Mouse (Mus musculus) thymus, postnatal 10 days (tissue): Measurements from ENCODE around the gene Fut8.
"Not testable (repeated sequence)": the region's sequence is repeated elsewhere in the genome, so short reads cannot be mapped to it uniquely, and the experiment has no call there.

Experiments used
- DNase-seq, 2 experiments: peaks; one replicate each; pipeline ENCODE4 v3.0.0; 2021; ENCODE audit warnings: low spot score in 2 of 2

The Fut8 gene

GRCm38 (mm10) chr12:77222272-77222874 is 15.6 kb upstream of the Fut8 start:
- no peak for DNase-seq

DNA sequence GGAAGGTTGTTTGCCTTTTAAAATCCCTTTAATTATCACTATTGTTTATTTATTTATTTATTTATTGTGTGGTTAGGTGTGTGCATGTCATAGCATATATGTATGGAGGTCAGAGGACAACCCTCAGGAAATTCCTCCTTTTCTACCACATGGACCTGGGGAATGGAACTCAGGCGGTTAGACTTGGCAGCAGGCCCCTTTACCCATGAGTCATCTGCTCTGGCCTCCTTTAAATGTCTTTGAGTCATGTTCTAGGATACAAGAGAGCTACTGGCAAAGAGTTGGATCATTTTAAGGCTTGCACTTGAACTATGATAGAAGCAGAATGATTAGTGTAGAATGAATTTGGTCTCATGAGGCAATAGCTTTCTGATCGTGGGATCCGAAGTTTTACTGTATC is 14.3 kb upstream of the Fut8 start:
- DNase-seq: no peak

DNA sequence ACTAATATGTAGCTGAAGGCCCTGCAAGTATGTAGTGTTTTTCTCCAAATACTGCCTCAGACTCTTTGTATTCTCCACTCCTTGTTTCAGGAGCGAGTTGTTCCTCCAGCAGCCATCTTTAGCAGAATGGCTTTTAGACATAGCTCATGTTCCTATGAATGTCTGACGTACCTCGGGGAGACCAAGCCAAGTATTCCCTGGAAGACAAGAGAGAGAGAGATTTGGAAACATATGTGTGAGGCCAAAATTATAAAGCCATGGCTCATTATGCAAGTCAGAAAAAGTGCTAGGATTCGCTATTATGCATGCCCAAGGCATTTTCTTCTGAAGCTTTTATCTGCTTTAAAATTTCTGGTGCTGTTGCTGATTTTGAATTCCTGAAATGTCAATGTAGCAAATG is 13.8 kb upstream of the Fut8 start:
- no peak for DNase-seq

- DNase-seq: no peak
These were observed 13.0 kb upstream of the Fut8 start for GRCm38 (mm10) chr12:77224891-77225290.

- no peak for DNase-seq
These were observed 12.2 kb upstream of the Fut8 start for GRCm38 (mm10) chr12:77225727-77226126.

DNA sequence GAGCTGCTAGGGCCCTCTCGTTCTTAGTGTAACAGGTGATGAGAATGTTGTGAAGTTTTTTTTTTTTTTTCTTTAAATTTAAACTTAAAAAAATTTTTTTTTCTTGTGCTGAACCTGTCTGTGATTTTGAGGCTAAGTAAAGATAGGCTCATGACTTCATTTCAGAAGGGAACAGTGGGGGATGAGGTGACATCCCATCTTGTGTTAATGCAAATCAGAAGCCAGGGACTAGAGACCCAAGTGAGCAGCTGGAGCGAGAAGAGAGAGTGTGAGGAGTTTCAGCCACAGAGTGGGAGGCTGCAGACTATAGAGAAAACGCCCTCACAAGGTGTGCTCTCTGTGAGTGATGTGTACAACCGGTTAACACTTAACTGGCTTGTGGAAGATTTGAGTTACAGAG is 2.0 kb upstream of the Fut8 start:
- no peak for DNase-seq

DNA sequence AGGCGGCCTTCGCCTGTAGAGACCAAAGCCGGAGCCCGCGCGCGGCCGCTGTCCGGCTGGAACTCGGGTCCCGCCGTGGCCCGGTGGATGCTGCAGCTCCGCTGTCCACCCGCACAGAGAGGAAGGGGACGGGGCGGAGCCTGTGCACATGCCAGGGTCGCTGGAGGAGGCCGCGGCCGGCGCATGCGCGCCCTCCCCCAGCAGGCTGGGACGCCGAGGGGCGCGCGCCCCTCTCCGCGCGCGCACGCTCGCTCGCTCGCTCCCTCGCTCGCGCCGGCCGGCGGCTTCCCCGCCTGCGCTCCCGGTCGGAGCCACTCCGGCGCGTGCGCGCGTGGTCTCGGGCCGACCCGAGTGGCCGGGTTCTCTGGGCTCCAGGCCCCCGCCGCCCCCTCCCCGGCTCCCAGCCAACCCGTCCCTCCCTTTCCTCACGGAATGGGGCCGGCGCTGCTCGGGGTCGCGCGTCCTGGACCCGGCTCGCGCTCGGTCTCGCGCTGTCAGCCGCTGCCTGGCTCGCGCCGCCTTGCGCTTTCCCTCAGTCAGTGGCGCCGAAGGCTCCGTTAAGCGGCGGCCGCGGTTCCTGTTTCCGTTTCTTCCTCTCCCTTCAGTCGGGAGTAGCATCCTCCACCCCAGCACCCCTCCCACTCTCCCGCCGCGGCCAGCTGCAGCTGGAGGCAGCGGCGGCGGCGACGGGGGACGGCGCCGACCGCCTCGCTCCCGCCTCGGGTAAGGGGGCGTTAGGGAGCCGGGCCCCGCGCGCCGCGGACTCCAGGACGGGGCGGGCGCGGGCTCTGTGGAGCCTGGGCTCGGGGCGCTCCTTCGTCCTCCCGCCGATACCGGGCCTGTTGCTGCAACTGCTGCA is 835 bp downstream of the Fut8 start:
- DNase-seq: peak; percentile 89 to 93

DNA sequence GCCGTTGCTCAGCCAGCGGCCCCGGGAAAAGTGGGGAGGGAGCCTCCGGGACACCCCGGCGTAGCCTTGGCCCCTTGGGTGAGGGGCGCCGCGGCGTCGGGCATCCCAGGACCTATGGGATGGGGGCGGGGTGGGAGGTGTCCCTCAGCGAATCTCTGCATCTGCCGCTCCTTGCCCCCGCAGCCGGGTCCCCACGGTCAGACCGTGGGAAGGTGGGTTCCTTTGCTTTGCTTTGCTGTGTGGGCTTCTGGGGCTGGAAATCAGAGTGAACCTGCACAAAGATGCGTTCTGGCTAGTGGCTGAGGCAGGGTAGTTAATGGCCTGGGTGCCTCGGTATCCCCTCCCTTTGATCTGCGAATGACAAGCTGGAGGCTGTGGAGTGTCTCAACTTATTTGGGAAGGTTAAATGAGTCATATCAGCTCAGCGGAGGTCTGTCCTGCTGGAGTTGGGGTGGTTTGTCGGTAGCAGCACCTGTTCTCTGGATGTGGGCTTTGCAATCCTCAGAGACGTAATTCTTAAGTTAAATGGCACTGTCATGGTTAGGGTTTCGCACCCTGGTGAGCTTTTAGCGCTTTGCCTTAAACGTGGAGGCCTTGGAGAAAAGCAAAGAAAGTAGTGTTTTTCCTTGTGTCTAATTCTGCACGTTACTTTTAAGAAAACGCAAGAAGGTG is 1.6 kb downstream of the Fut8 start:
- peak; percentile 20 to 52 for DNase-seq

- no peak for DNase-seq
These were observed 2.4 kb downstream of the Fut8 start for GRCm38 (mm10) chr12:77240372-77240771.

DNA sequence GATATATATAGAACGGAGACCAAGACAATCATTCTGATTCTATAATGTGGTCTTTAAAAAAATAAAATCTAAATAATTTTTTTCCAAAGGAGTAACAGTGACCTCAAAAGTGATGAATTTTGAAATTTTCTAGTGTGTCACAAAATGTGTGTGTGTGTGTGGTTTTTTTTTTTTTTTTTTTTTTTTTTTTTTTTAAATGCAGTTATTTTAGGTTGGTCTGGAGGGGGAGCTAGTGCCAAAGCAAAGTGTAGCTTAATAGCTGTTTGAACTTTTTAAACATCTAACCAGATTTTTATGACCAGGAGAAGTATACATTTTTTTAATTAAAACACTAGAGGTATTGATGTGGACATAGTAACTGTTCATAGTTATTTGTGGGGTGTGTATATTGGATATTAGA is 2.9 kb downstream of the Fut8 start:
- DNase-seq: peak in 1 of 2 experiments; percentile 49

- DNase-seq: peak in 1 of 2 experiments; percentile 38
These were observed 24.7 kb downstream of the Fut8 start for GRCm38 (mm10) chr12:77262650-77263049.

GRCm38 (mm10) chr12:77263816-77264215 is 25.9 kb downstream of the Fut8 start:
- no peak for DNase-seq

- no peak for DNase-seq
These were observed 32.8 kb downstream of the Fut8 start for GRCm38 (mm10) chr12:77270694-77271093.

GRCm38 (mm10) chr12:77288507-77288906 is 50.6 kb downstream of the Fut8 start:
- no peak for DNase-seq

- no peak for DNase-seq
These were observed 53.1 kb downstream of the Fut8 start for GRCm38 (mm10) chr12:77291017-77291416.

GRCm38 (mm10) chr12:77291864-77292263 is 53.9 kb downstream of the Fut8 start:
- not testable (repeated sequence) for DNase-seq

DNA sequence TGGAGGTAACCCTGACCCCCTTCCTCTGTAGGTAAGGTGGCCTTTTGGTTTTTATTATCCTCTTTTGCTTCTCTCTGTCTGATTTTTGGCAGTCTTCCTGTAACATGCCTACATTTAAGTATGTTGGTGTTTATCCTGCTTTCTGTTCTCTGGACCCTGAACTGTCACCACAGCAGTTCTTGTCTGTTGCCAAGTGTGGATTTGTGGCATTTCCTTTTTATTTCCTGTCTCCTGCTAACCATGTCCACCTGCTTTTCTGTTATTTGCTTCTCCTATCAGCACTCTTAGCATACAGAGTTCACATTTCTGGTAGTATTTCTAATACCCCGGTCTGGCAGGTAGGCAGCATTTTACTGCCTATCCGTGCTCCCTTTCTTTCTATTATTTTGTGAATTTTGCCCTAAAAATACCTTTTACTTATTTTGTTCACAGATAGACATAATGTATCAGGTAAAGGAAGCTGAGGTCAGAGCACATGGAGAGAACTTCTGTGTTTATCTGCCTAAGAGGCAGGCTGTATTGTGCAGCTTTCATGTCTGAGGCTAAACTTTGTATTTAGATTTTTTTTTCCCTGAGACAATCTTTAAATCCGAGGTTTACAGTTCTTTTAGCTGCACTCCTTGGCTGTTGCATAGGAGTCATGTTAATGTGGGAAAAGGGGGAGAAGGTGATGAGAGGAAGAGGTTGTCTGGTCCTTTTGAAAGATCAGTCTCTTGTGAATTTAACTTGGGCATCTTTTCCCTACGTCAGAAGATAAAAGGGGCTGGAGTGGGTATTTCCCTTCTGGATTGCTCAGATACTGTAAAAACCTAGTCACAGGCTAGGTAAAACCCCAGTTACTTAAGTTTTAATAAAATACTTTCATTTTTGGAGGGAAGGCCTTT is 54.7 kb downstream of the Fut8 start:
- DNase-seq: no peak

DNA sequence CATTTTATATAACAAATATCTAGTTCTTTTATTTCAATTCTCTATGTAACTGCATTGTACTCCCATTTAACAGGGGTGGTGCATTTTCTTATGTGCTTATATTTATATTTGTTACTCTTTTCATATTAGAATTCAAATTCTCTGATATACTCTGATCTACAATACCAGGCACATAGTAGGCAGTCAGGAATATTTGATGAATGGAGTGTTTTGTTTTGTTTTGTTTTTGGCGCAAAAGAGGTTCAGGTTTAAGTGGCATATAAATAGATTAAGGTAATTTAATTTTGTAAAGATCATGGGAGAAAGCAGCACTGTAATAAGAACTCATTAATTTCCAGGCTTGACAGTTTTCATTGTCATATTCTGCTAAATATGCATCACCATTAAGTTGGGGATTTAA is 58.2 kb downstream of the Fut8 start:
- no peak for DNase-seq

- no peak for DNase-seq
These were observed 59.2 kb downstream of the Fut8 start for GRCm38 (mm10) chr12:77297114-77297513.

GRCm38 (mm10) chr12:77297858-77298257 is 59.9 kb downstream of the Fut8 start:
- no peak for DNase-seq

DNA sequence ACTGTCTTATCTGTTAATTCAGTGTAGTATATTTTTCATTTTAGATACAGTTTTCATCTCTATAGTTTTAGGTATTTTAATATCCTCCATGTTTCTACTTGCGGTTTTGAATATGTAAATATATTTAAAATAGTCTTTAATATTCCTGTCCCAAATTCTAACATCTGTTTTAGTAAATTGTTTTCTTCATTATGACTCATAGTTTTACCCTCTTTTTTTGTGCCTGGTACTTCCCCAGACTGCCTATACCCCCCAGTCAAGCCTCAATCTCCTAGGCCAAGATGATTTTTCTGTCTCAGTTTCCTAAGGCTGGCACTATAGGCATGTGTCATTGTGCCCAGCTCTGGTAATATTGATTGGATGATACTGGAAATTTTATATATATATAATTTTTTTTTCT is 64.1 kb downstream of the Fut8 start:
- DNase-seq: no peak

GRCm38 (mm10) chr12:77303367-77303766 is 65.4 kb downstream of the Fut8 start:
- DNase-seq: no peak
